Comparison of ENCODE assay signal across 1 mouse cellular context in genomic region chr16:38347588-38347987, GRCm38 (mm10).
TF ChIP-seq lines count a peak whose summit lies in the region.

No protein-coding gene starts in this region.

TF ChIP-seq in CH12.LX, 34 proteins besides CTCF, POLR2A, EP300 and RAD21:
- TF ChIP-seq MAFK (IDR thresholded peaks at IDR 0.05; ENCODE audit: insufficient replicate concordance, low read length) (no peak), SMC3 (IDR thresholded peaks at IDR 0.05; ENCODE audit: low read depth, low read length) (peak; percentile 2; the same call in 1 of the 2 replicates), MYC (IDR thresholded peaks at IDR 0.05; ENCODE audit: low read depth, low read length) (peak; percentile 40; the same call in 1 of the 2 replicates), IRF4 (IDR thresholded peaks at IDR 0.05; ENCODE audit: low read depth, low read length) (peak; percentile 59; the same call in 1 of the 2 replicates)
